Mouse (Mus musculus) heart, postnatal 14 days (tissue): Measurements from ENCODE around the gene Adk. TPM values are rescaled to one million over a fixed set of nuclear protein-coding genes. Genes with fewer than 3 reads are reported as not detected.
"Not testable (repeated sequence)": the region's sequence is repeated elsewhere in the genome, so short reads cannot be mapped to it uniquely, and the experiment has no call there.

ENCODE experiments used
- DNase-seq, 2 experiments: peaks; one replicate each; pipeline ENCODE4 v3.0.0; 2021 to 2022
- intact Hi-C: fragments of 180-260 bp; cut with DNase I; formaldehyde crosslinking; loops from one replicate; pipeline ENCODE4 v1.15.1; 2025
- total RNA-seq, 2 experiments: library from RNA; stranded (reverse); gene quantifications; 2 replicates each; pipeline ENCODE4 v1.2.3; 2021

Gene Adk
- total RNA-seq, 2 experiments from 2014 or later = 186 to 196 TPM

DNA sequence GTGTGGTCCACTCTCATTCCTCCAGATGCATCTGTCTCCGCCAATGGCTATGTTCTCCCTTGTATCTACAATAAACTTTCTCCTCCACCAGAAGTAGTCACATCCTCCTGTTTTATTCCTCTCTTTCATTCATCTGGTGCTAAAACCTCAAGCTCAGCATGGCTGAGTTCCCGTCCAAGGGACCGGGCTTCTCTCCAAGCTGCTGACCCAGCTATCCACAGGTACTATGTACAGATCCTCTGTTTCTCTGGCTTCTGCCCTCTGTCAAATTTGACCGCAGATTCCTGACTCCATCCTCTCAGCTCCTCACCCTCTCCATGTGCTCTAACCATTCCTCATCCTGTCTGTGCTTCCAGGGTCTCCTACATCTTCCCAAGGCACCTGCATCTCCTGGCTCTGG, 406.8 kb downstream of the Adk start:
- DNase-seq = no peak
- intact Hi-C loops = no loop called here

DNA sequence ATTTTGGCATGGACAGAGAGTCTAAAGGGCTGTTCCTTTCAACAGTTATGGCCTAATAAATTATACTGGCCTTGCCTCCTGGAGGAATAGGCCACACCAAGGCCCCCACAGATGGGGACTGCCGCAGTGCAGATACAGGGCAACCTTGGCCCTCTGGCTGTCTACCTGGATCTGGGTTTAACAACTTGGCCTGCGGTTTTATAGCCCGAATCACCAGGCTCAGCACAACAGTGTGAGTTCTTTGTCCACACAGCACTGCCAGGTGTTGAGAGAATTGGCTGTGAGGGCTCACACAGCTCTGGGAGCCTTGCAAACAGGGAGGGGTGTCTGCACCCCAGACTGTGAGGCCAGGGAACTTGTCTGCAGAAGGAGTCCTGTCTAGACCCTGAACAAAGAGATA, 410.0 kb downstream of the Adk start:
- DNase-seq = no peak

DNA sequence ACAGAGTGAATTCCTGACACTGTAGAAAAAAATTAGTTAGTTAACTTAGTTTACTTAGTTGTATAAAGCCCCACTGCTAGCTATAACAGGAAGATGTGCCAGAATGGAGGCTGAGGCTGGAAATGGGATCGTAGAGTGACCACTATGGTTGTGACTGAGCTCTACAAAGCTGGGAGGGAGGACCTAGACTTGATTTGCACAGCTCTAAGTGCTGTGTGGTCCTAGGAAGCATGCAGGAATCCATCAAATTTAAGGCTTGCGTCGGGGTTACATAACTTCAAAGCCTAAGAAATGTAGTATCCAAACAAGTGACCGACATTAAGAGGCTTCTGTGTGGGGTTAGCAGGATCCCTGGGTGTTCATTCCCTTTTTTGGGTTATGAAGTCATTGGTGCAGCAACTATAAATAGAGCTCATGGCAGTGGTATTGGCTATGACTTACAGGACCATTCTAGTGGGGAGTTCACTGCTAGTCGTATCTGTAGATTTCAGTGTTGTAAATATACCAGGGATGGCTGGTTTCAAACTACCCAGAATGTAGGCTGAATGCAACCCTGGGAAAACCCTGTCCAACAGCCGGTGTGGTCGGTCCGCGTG, 410.8 kb downstream of the Adk start:
- no peak for DNase-seq
- intact Hi-C loops = no loop called here

More for the DNA sequence above, 410.0 kb downstream of the Adk start:
- intact Hi-C loops = no loop called here

DNA sequence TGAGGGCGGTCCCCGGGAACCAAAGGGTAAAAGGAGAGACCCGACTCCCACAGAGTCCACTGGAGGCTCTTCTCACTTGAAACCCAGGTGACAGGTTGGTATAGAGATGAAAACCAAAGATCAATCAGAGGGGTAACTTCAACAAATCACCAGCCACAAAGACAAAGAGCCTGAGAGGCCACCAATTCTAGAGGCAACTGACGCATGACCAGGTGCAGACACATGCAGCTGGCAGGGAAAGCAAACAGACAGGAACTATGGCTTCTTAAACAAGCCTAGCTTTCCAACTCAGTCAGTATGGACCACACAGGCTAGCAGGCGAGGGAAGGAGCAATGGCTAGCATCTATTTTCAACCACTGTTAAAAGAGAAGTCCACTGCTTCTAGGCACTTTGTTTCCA, 418.0 kb downstream of the Adk start:
- DNase-seq = no peak
- intact Hi-C loops = no loop called here

DNA sequence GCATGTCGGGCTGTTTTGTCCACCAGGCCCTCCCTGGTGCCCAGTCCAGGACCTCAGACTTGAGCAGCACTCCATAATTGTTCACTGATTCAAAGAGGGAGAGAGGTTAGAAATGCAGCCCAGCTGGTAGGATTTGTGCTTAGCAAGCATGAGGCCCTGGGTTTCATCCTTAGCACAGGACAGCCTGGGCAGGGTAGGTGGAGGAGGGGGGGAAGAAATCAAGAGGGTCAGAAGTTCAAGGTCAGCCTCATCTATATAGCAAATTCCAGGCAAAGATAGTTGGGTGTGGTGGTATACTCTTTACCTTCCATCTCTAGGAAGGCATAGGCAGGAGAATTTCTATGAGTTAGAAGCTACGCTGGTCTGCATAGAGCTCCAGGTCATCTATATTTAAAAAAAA, 419.6 kb downstream of the Adk start:
- no peak for DNase-seq
- intact Hi-C loops = no loop called here

DNA sequence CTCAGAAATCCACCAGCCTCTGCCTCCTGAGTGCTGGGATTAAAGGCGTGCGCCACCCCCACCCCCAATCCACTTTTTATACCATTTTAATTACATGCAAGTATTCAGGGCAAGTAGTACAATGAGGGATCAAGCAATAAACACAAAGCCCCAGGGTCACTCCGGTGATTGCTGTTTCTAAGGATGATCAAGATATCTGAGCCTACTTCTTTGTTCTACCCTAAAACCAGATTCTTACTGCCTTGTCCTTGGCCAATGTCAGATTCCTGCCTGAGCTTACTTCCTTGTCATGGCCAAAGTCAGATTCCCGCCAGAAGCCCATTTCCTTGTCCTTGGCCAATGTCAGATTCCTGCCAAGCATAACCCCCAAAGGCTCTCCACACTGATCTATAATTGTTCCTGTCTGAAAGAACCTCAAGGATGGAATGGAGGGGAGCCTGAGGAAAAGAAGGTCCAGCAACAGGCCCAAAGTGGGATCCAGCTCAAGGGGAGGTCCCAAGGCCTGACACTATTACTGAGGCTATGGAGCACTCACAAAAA, 422.3 kb downstream of the Adk start:
- DNase-seq, intact Hi-C loops: not testable (repeated sequence)

DNA sequence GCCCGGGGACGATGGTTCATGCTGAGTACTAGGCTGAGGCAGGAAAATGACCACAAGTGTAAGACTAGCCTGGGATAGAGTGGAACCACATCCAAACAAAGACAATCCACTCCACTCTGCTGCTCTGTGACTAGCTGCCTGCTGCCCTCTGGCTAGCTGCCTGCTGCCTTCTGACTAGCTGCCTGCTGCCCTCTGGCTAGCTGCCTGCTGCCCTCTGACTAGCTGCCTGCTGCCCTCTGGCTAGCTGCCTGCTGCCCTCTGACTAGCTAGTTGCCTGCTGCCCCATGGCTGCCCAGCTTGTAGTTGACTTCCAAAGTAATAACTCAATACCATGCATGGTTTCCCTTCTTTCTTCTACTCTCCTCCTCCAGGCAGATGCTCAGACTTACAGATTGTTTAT, 424.8 kb downstream of the Adk start:
- DNase-seq = no peak
- intact Hi-C loops = no loop called here

DNA sequence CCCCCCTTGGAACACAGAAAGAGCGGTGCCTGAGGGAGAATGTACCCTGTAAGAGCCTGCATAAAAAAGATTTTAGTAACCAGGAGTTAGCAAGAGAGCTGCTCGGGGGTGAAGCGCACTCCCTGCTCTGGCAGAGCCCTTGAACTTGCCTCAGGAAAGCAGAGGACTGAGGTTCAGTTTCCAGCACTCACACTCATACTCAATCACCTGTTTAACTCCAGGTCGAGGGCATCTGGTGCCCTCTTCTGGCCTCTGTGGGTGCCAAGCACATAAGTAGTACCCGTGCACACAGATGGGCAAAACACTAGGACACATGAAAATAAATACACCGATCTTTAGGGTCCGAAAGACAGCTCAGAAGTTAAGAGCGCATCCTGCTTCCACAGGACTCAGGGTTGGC, 427.2 kb downstream of the Adk start:
- intact Hi-C loops = no loop called here
- no peak for DNase-seq

DNA sequence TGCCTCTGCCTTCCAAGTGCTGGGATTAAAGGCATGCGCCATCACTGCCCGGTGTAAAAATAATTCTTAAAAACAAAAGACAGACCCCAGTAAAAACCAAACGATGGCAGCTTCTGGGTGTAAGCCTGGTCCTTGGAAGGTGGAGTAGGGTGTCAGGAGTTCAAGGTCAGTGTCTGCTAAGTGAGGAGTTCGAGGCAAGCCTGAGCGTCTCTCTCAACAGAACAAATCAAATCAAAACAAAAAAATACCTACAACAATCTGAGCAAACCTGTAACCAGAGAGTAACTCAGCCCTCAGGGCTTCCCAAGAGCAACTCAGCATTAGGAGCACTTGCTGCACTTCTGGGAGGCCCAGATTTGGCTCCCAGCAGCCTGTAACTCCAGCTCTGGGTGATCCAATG, 427.8 kb downstream of the Adk start:
- DNase-seq = no peak

DNA sequence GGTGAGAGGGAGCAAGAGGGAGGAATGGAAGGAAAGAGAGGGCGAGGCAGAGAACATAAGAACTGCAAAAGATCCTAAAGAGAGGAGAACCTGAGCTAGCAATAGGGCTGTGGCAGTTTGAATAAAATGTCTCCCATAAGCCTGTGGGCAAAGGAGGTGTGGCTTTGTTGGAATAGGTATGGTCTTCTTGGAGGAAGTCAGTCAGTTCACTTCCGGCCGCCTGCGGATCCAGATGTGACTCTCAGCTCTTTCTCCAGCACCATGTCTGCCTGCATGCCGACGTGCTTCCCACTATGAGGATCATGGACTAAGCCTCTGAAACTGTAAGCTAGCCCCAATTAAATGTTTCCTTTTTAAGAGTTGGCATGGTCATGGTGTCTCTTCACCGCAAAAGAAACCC, 428.9 kb downstream of the Adk start, which contains the start of gene Kat6b:
Gene Kat6b, plus strand, starts transcription at position 204 of the 400 bp plus-strand sequence.
- no peak for DNase-seq
- intact Hi-C loops = no loop called here

More for the DNA sequence above, 427.8 kb downstream of the Adk start:
- intact Hi-C loops = no loop called here

DNA sequence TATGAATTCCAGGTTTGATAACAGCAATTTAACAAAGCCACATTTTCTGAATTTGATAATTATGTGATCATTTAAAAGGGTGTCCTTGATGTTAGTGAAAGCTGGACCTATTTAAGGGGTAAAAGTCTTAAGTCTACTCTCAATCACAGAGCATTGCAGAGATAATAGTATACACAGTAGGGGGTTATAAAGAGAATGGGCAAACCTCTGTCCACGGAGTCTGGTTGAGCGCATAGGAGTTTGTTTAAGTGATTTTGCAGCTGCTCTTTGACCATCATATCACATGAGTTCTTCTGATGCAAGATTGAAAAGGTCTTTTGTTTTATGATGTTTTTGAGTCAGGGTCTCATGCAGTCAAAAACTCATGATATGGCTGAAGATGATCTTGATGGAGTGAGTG, 431.8 kb downstream of the Adk start:
- intact Hi-C loops = no loop called here
- no peak for DNase-seq

DNA sequence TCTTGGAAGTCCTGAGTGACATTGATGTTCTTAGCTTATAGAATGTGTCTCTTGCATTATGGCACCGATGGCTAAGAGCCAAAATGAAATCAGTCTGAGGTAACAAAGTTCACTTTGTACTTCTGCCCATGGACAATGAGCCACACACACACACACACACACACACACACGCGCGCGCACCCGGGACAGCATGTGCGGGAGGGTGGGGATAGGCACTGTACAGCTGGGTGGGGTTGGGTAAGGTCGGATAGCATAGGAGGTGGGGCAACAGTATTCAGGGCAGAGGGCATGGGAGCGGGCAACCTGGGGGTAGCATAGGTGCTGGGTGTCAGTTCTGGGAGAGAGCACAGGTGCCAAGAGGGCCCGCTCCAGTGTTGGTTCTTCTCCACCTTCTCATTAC, 432.3 kb downstream of the Adk start:
- intact Hi-C loops = no loop called here

DNA sequence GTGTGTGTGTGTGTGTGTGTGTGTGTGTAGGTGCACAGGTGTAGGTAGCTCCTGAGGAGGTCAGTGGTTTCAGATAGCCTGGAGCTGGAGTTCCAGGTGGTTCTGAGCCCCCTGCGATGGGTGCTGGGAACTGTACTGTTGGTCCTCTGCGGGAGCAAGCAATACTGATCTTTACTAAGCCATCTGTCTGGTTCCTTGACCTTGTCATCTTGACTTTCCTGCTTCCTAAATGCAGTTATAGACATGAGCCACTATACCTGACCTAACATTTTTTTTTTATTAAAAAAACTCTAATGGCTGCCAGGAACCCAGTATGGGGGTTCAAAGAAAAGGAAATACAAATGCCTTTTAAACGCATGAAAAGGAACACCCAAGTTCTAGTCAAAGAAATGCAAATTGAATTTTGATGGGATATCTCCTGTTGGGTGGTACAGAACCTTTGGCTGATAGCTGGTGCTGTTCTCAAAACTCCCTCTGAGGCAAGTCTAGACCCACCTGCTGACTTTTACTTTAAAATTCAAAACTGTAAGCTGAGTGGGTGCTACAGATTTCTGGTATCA, 433.7 kb downstream of the Adk start:
- DNase-seq = no peak
- intact Hi-C loops = no loop called here

More for the DNA sequence above, 432.3 kb downstream of the Adk start:
- DNase-seq = no peak

DNA sequence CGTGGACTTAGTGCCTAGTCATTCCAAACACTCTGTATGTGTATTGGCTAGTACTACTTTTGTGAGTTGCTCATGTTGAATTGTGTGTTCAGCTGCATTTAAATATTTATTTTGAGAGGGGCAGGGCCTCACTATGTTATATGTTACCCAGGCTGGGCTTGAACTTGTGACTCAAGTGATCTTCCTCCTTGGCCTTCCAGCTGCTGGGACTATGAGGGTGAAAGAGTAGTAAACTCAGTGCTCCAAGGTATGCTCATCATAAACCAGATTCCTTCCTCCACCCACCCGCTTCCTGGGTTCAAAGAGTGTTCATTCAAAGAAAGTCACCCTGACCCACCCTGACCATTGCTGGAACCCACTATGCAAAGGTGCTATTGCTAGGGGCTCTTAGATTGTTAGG, 434.8 kb downstream of the Adk start:
- DNase-seq, intact Hi-C loops: not testable (repeated sequence)

DNA sequence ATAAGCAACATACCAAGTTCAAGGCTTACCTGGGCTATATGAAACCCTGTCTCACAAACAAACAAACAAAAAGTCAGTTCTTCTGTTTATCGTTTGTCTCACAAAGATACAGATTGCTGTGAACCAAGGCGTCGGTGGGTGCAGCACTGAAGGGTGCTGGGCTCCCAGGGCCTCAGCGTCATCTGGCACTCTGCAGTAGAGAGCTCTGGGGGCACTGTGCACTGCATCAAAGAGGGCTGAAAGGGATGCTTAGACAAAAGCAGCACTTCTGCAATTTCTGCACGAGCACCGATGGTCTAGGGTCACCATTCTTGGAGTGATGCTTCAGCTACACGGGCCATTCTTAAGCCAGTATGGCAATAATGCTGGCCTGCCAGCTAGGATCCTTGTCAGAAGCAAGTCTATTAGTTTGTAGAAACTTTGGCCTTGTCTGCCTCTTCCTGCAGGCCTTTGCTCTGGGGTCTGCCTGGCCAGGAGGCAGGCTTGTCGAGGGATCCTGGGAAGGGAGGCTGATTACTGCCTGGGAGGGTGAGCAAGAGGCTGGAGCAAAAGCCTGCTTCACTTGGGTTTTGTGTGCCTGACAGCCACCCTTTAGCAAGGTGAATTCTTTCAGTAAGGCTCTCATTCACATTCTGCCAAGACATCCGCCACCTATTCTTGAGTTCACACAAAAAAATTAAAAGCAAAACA, 436.2 kb downstream of the Adk start:
- DNase-seq, intact Hi-C loops: not testable (repeated sequence)

DNA sequence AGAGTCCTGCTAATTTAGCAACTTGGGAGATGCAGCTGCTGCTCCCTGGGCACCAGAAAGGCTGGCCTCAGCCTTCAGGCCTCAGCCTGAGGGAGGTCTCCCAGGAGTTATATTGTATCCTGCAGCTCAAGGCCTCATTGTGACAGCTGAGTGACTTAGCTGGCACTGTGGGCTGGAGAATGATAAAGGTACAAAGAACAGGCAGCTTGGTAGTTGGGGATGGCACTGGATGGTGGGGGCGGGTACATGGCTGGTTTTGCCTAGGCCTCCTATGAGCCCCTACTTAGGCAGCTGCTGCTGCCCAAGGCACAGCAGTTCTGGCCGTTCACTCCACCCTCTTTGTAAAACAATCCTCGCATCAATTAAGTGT, 436.7 kb downstream of the Adk start:
- DNase-seq = no peak
- intact Hi-C loops = no loop called here

DNA sequence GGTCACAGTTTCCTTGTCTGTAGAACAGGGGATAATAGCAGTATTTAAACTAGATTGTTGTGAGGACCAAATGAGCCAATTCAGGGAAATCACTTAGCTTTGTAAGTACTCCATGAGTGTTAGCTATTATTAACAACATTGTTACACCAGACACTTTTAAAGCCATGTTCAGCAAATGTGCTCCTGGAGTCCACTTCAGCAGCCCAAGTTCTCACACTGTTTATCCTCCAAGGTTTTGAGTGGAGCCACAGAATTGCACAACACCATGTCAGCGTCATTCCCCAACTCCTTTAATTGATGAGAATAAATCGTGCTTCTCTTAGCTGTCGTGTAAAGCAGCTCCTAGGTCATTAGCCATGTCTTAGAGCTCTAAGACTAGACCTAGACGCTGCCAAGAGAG, 437.8 kb downstream of the Adk start:
- DNase-seq = no peak
- intact Hi-C loops = loop anchor here (10.0 kb wide), 1 partner anchor 255 kb away; no protein-coding TSS in a partner anchor

Other genes with a start within 250 kb of the Adk start
- 1 to 10 TPM; 5.7 to 6.1 TPM for gene Plau, start 215.9 kb upstream of the Adk start, total RNA-seq
- gene Vcl, start 123.2 kb upstream of the Adk start, total RNA-seq = 100 to 1,000 TPM; 132 to 149 TPM
- 10 to 100 TPM; 69.5 to 71.4 TPM for gene Ap3m1, start 66 bp upstream of the Adk start, total RNA-seq